Mouse (Mus musculus) myocyte (in vitro differentiated cells): ENCODE measurements around the gene Dip2c.

Experiments used
- E2F4 ChIP-seq: IDR thresholded peaks from one replicate; pipeline ENCODE4 v1.6.1; 2011; ENCODE audit warnings: mild to moderate bottlenecking, control low read depth, moderate library complexity; ENCODE audit not compliant: insufficient read depth
- MAX ChIP-seq: IDR thresholded peaks from one replicate; pipeline ENCODE4 v1.6.1; 2011; ENCODE audit warnings: low read depth, mild to moderate bottlenecking, control low read depth
- POLR2A ChIP-seq: IDR thresholded peaks from one replicate; pipeline ENCODE4 v1.6.1; 2011; ENCODE audit warnings: low read depth, mild to moderate bottlenecking, control low read depth, moderate library complexity; ENCODE audit not compliant: insufficient read length
- POLR2AphosphoS2 ChIP-seq: IDR thresholded peaks from one replicate; pipeline ENCODE4 v1.6.1; 2011; ENCODE audit warnings: low read depth, control low read depth; ENCODE audit not compliant: insufficient read length
- USF1 ChIP-seq: IDR thresholded peaks from one replicate; pipeline ENCODE4 v1.6.1; 2011; ENCODE audit warnings: low read depth, mild to moderate bottlenecking, control low read depth, moderate library complexity

GRCm38 (mm10) chr13:9576686-9577085 lies 300.4 kb downstream of the Dip2c start:
- TF ChIP-seq POLR2A: no peak
- TF ChIP-seq USF1: no peak
- TF ChIP-seq MAX: no peak
- no peak for TF ChIP-seq E2F4
- TF ChIP-seq POLR2AphosphoS2: no peak
